Mouse (Mus musculus) brain, embryonic 14.5 days (tissue): ENCODE measurements around the gene Olfr715.
"Not testable (repeated sequence)": the region's sequence is repeated elsewhere in the genome, so short reads cannot be mapped to it uniquely, and the experiment has no call there.

Experiments
- CTCF ChIP-seq: fragments of 200-500 bp; IDR thresholded peaks from 2 replicates; pipeline ENCODE4 v1.5.1; 2012; ENCODE audit warnings: inconsistent platforms, mild to moderate bottlenecking, moderate library complexity, borderline replicate concordance; ENCODE audit not compliant: insufficient read depth, insufficient read length; ENCODE audit errors: extremely low read depth
- POLR2A ChIP-seq: fragments of 200-500 bp; IDR thresholded peaks from 2 replicates; pipeline ENCODE4 v1.6.1; 2012; ENCODE audit warnings: mild to moderate bottlenecking, inconsistent platforms, borderline replicate concordance; ENCODE audit not compliant: poor library complexity, insufficient read depth, insufficient read length, severe bottlenecking; ENCODE audit errors: extremely low read depth

DNA sequence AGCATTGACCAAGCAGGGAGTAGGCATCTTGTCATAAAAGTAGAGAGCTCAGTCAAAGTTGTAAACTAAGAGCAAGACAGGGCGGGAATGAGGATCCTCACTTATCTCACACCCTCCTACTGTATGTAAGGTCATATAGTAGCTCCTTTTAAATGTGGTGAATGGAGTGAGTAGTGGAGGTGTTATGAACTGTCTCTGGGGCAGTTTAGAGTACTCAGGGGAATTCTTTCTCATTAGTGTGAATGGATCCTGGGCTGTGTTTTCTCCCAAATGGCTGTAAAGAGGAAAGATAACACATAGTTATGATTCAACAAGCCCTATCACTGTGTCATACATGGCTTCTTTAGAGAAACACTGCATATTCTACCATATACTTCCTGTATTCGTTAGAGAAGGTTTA is 20.6 kb downstream of the Olfr715 start, which contains the start of gene Olfr715b:
- not testable (repeated sequence) for TF ChIP-seq CTCF, POLR2A
